Mouse (Mus musculus): ENCODE data around the gene Tmem163. TPM values are rescaled to one million over a fixed set of nuclear protein-coding genes. Genes with fewer than 3 reads are reported as not detected.

The Tmem163 gene
- polyA plus RNA-seq, 1 experiment from 2014 or later: 2.1 TPM

DNA sequence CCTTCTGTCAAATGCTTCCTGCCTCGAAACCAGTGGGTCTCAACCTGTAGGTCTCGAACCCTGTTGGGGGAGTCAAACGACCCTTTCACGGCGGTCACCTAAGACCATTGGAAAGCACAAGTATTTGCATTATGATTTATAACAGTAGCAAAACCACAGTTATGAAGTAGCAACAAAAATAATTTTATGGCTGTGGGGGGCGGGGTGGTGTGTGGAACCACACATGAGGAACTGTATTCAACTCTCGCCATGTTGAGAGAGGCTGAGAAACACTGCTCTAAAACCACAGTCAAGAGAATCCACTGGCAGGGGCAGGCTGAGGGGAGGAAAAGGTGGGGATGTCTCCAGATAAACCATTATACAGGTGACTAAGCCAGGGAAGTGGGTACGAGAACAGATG, 166.2 kb downstream of the Tmem163 start:
- ATAC-seq (ENCODE audit: low read depth) (no peak), DNase-seq (ENCODE audit: low spot score) (no peak)
- 85% methylated on average over 8 of the region's 8 CpGs for WGBS
- Histone ChIP-seq H3K4me3 (ENCODE audit: low read depth, low read length) (no peak overlapping the region), H3K9me3 (ENCODE audit: control insufficient read depth, low read length) (no peaks in the 10 kb centered on the region), H3K4me1 (ENCODE audit: control insufficient read depth, insufficient read depth, low read length) (no peaks in the 10 kb centered on the region), H3K36me3 (ENCODE audit: control insufficient read depth, insufficient read depth, low read length) (no peaks in the 10 kb centered on the region), H3K27ac (replicated peaks; ENCODE audit: low read depth, low read length) (no peak overlapping the region), H3K4me2 (ENCODE audit: low read depth, low read length) (no peak overlapping the region), H3K27me3 (replicated peaks; ENCODE audit: control insufficient read depth, insufficient read depth, low read length) (no peaks in the 10 kb centered on the region), H3K9ac (ENCODE audit: low read depth, low read length) (no peak overlapping the region)

DNA sequence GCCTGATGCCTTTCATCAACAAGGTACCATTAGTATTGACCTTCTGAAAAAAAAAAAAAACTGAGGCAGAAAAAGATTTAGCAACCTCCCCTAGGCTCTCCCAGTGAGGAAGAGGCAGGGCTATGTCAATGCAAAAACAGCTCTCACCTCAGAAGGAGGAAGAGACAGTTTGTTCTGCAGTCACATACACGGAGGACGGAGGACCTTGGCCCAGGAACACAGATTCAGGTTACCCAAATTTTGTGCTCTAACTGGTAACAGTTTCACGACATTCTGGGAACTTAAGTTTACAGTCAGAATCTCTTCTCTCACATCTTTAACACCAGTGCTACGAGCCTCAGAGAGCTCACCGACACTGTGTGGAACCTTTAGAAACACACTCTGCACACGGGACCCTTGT, 166.6 kb downstream of the Tmem163 start:
- H3K36me3 ChIP-seq (ENCODE audit: control insufficient read depth, insufficient read depth, low read length): no peaks in the 10 kb centered on the region
- 80% methylated on average over 6 of the region's 6 CpGs for WGBS
- no peaks in the 10 kb centered on the region for H3K9me3 ChIP-seq (ENCODE audit: control insufficient read depth, low read length)
- no peaks in the 10 kb centered on the region for H3K4me1 ChIP-seq (ENCODE audit: control insufficient read depth, insufficient read depth, low read length)
- no peak overlapping the region for H3K4me2 ChIP-seq (ENCODE audit: low read depth, low read length)
- no peaks in the 10 kb centered on the region for H3K27me3 ChIP-seq (replicated peaks; ENCODE audit: control insufficient read depth, insufficient read depth, low read length)
- no peak overlapping the region for H3K9ac ChIP-seq (ENCODE audit: low read depth, low read length)
- H3K27ac ChIP-seq (replicated peaks; ENCODE audit: low read depth, low read length): no peak overlapping the region
- DNase-seq (ENCODE audit: low spot score): no peak
- H3K4me3 ChIP-seq (ENCODE audit: low read depth, low read length): no peak overlapping the region
- no peak for ATAC-seq (ENCODE audit: low read depth)

DNA sequence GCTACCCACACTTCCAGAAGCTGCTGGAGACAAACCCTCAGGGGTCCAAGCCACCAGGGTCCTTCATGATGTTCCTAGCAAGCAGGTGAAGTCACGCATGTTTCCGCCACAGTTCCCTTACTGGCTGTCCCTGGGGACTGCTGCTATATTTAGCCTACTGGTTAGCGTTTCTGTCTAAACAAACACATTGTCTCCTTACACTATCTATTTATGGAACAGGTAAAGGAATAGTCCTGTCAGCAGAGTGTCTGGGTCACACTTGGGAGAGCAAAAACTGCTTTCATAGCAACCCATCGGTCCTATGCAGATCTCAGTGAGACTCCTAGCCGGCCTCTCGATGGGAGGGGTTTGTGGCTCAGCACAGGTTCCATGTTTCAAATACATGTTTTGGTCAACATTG, 168.0 kb downstream of the Tmem163 start:
- Histone ChIP-seq H3K9ac (ENCODE audit: low read depth, low read length) (no peak overlapping the region), H3K27me3 (replicated peaks; ENCODE audit: control insufficient read depth, insufficient read depth, low read length) (no peaks in the 10 kb centered on the region), H3K4me3 (ENCODE audit: low read depth, low read length) (no peak overlapping the region), H3K9me3 (ENCODE audit: control insufficient read depth, low read length) (no peaks in the 10 kb centered on the region), H3K27ac (replicated peaks; ENCODE audit: low read depth, low read length) (no peak overlapping the region), H3K36me3 (ENCODE audit: control insufficient read depth, insufficient read depth, low read length) (no peaks in the 10 kb centered on the region), H3K4me1 (ENCODE audit: control insufficient read depth, insufficient read depth, low read length) (no peaks in the 10 kb centered on the region), H3K4me2 (ENCODE audit: low read depth, low read length) (no peak overlapping the region)
- 76% methylated on average over 6 of the region's 6 CpGs for WGBS
- ATAC-seq (ENCODE audit: low read depth) (0 out of 2 replicates have a peak, but pooled peaks have one; percentile 27), DNase-seq (ENCODE audit: low spot score) (peak; percentile 23)

DNA sequence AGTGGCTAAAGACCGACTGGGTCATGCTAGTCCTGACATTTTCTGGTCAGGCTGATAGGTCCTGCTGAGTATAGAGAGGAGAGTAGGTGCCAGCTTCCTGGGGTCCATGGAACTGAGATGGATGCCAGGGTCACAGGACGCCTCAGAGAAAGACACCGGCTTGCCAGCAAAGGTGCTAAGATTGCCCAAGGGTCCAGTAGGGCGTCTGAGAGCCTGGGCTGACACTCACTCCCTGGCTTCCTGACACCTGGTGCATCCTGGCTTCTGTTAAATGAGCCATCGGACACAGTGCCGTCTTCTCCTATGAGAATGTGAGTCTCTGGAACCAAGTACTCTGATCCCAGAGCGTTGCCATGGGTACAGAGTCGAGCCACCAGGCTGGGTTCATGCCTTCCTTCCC, 170.4 kb downstream of the Tmem163 start:
- H3K9me3 ChIP-seq (ENCODE audit: control insufficient read depth, low read length): no peaks in the 10 kb centered on the region
- no peaks in the 10 kb centered on the region for H3K27me3 ChIP-seq (replicated peaks; ENCODE audit: control insufficient read depth, insufficient read depth, low read length)
- no peaks in the 10 kb centered on the region for H3K36me3 ChIP-seq (ENCODE audit: control insufficient read depth, insufficient read depth, low read length)
- DNase-seq (ENCODE audit: low spot score) (no peak), ATAC-seq (ENCODE audit: low read depth) (no peak)
- 78% methylated on average over 8 of the region's 8 CpGs for WGBS
- H3K4me3 ChIP-seq (ENCODE audit: low read depth, low read length): no peak overlapping the region
- no peak overlapping the region for H3K9ac ChIP-seq (ENCODE audit: low read depth, low read length)
- H3K4me1 ChIP-seq (ENCODE audit: control insufficient read depth, insufficient read depth, low read length): no peaks in the 10 kb centered on the region
- no peak overlapping the region for H3K4me2 ChIP-seq (ENCODE audit: low read depth, low read length)
- H3K27ac ChIP-seq (replicated peaks; ENCODE audit: low read depth, low read length): no peak overlapping the region

DNA sequence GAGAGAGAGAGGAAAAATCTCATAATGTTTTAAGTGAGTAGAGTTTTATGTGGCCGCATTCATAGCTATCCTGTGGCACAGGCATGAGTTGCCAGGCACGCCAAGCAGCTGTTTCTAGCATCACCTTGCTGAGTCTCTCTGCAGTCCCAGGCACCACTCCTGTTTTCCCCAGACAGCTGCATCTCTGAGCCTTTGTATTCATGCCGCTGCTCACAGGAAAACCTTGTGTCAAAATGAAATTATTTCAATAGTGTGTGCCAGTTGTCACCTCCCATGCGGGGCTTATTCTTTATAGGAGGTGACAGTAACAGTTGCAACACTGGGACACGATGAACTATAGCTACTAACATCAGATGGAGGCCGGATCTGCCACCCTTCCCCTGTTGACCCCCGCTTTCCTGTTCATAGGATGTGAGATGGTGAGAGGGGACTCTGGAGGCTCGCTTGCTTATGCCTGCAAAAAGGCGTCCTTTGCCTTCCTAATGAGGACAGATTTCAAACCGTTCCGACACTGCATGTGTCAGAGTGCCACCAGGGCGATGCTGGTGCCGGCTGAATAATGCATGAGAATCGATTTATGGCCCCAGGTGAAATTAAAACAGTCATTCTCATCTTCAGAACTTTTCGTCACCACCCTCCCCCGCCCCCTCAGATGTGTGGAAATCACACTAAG, 171.1 kb downstream of the Tmem163 start:
- WGBS: 76% methylated on average over 16 of the region's 16 CpGs
- no peak overlapping the region for H3K4me3 ChIP-seq (ENCODE audit: low read depth, low read length)
- ATAC-seq (ENCODE audit: low read depth): no peak

DNA sequence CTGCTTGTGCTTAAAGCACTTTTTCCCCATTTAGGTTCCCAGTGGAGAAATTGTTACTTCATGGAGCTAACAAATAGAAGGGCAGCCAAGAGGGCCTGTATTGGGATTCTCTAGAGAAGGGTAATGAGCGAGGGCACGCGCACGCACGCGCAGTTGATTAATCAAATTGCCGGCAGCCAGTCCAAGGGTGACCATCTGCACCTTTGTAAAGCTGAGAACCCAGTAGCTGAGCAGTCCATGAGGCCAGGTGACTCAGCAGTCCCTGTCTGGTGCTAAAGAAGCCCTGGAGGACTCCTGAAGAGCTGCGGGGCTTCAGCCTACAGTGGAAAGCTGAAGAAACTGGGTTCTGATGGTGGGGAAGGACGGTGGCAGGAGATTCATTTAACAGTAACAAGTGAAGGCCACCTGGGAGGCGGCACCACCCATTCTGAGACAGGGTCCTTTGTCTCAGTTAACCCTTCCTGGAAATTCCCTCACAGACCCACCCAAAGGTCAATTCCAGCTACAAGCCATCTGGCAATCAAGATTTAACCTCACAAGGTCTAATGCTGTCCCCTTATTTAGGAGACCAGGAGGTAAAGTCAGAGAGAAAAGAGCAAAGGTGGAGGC, 172.2 kb downstream of the Tmem163 start:
- Histone ChIP-seq H3K4me2 (ENCODE audit: low read depth, low read length) (no peak overlapping the region), H3K36me3 (ENCODE audit: control insufficient read depth, insufficient read depth, low read length) (no peaks in the 10 kb centered on the region), H3K9ac (ENCODE audit: low read depth, low read length) (no peak overlapping the region), H3K4me3 (ENCODE audit: low read depth, low read length) (no peak overlapping the region), H3K27ac (replicated peaks; ENCODE audit: low read depth, low read length) (no peak overlapping the region), H3K27me3 (replicated peaks; ENCODE audit: control insufficient read depth, insufficient read depth, low read length) (no peaks in the 10 kb centered on the region), H3K9me3 (ENCODE audit: control insufficient read depth, low read length) (no peaks in the 10 kb centered on the region), H3K4me1 (ENCODE audit: control insufficient read depth, insufficient read depth, low read length) (no peaks in the 10 kb centered on the region)
- ATAC-seq (ENCODE audit: low read depth) (no peak), DNase-seq (ENCODE audit: low spot score) (no peak)
- 70% methylated on average over 10 of the region's 10 CpGs for WGBS

More for the DNA sequence above, 171.1 kb downstream of the Tmem163 start:
- Histone ChIP-seq H3K27ac (replicated peaks; ENCODE audit: low read depth, low read length) (no peak overlapping the region), H3K9ac (ENCODE audit: low read depth, low read length) (no peak overlapping the region), H3K36me3 (ENCODE audit: control insufficient read depth, insufficient read depth, low read length) (no peaks in the 10 kb centered on the region), H3K27me3 (replicated peaks; ENCODE audit: control insufficient read depth, insufficient read depth, low read length) (no peaks in the 10 kb centered on the region), H3K9me3 (ENCODE audit: control insufficient read depth, low read length) (no peaks in the 10 kb centered on the region), H3K4me2 (ENCODE audit: low read depth, low read length) (no peak overlapping the region), H3K4me1 (ENCODE audit: control insufficient read depth, insufficient read depth, low read length) (no peaks in the 10 kb centered on the region)
- no peak for DNase-seq (ENCODE audit: low spot score)

DNA sequence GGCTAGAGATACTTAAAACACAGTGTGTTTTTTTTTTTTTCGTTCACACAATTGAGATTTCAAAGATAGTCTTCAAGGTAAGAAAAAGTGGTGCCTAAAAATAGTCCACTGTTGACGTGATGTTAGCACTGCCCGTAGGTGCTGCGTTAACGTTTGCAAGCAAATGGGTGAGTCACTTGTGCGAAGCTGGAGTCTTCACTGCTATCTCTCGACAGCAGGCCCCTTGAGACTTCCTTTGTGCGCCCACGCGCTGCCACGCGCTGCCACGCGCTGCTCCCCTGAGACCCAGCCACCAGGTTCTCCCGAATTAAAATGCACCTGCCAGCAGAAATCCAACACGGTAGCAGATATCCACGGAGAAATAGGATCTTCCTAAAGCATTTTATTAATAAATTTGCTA, 178.6 kb downstream of the Tmem163 start:
- Histone ChIP-seq H3K4me3 (ENCODE audit: low read depth, low read length) (no peak overlapping the region), H3K27me3 (replicated peaks; ENCODE audit: control insufficient read depth, insufficient read depth, low read length) (no peaks in the 10 kb centered on the region), H3K27ac (replicated peaks; ENCODE audit: low read depth, low read length) (no peak overlapping the region), H3K9ac (ENCODE audit: low read depth, low read length) (no peak overlapping the region), H3K4me1 (ENCODE audit: control insufficient read depth, insufficient read depth, low read length) (no peaks in the 10 kb centered on the region), H3K36me3 (ENCODE audit: control insufficient read depth, insufficient read depth, low read length) (no peaks in the 10 kb centered on the region), H3K4me2 (ENCODE audit: low read depth, low read length) (no peak overlapping the region), H3K9me3 (ENCODE audit: control insufficient read depth, low read length) (no peaks in the 10 kb centered on the region)
- ATAC-seq (ENCODE audit: low read depth): no peak
- DNase-seq (ENCODE audit: low spot score): no peak
- WGBS: 79% methylated on average over 17 of the region's 17 CpGs

DNA sequence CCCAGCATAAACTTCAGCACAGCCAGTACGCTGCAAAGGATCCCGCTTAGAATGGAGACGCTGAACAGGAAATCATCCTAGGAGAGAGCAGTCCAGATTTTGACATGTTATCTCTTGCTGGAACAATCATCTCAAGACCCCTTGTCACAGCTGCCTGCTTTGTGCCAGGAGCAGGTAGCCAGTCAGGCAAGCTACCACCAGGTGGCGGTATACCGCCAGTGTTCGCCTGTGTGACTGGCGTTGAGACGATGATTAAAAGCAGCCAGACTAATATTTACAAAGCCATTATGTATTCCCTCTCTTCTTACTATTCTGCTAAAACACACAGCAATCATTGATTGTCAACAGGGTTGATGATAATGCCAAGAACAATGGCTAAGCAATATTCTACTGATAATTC, 179.1 kb downstream of the Tmem163 start:
- peak; percentile 46; the same call in 1 of the 2 replicates for ATAC-seq (ENCODE audit: low read depth)
- no peaks in the 10 kb centered on the region for H3K36me3 ChIP-seq (ENCODE audit: control insufficient read depth, insufficient read depth, low read length)
- 6% methylated on average over 8 of the region's 8 CpGs for WGBS

DNA sequence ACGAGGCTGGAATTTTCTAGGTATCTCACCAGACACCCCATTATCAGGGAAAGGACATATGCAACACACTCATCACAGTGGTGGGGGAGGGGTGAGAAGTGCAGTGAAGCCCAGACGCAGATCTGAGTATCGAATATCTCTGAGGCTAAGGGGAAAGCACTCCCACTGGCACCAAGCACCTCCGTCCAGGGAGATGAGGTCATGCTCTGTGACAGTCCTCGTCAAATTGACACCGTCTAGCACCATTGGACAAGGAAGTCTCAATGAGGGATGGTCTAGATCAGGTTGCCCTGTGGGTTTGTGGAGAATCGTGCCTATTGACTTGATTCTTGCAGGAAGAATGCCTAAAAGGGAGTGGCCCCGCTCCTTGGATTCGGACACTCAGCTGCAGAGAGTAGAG, 180.6 kb downstream of the Tmem163 start:
- Histone ChIP-seq H3K9me3 (ENCODE audit: control insufficient read depth, low read length) (no peaks in the 10 kb centered on the region), H3K27me3 (replicated peaks; ENCODE audit: control insufficient read depth, insufficient read depth, low read length) (no peaks in the 10 kb centered on the region), H3K4me2 (ENCODE audit: low read depth, low read length) (no peak overlapping the region), H3K27ac (replicated peaks; ENCODE audit: low read depth, low read length) (no peak overlapping the region), H3K9ac (ENCODE audit: low read depth, low read length) (no peak overlapping the region), H3K4me1 (ENCODE audit: control insufficient read depth, insufficient read depth, low read length) (no peaks in the 10 kb centered on the region), H3K4me3 (ENCODE audit: low read depth, low read length) (no peak overlapping the region), H3K36me3 (ENCODE audit: control insufficient read depth, insufficient read depth, low read length) (no peaks in the 10 kb centered on the region)
- WGBS: 47% methylated on average over 9 of the region's 9 CpGs
- DNase-seq (ENCODE audit: low spot score) (no peak), ATAC-seq (ENCODE audit: low read depth) (no peak)

More for the DNA sequence above, 179.1 kb downstream of the Tmem163 start:
- DNase-seq (ENCODE audit: low spot score): peak; percentile 79
- Histone ChIP-seq H3K4me1 (ENCODE audit: control insufficient read depth, insufficient read depth, low read length) (no peaks in the 10 kb centered on the region), H3K27ac (replicated peaks; ENCODE audit: low read depth, low read length) (no peak overlapping the region), H3K9ac (ENCODE audit: low read depth, low read length) (no peak overlapping the region), H3K4me2 (ENCODE audit: low read depth, low read length) (no peak overlapping the region), H3K9me3 (ENCODE audit: control insufficient read depth, low read length) (no peaks in the 10 kb centered on the region), H3K4me3 (ENCODE audit: low read depth, low read length) (no peak overlapping the region), H3K27me3 (replicated peaks; ENCODE audit: control insufficient read depth, insufficient read depth, low read length) (no peaks in the 10 kb centered on the region)

All from embryonic facial prominence, embryonic 14.5 days (tissue).